Mouse (Mus musculus) urinary bladder, postnatal 10 days (tissue): ENCODE data around the gene Doxl2.
"Not testable (repeated sequence)": the region's sequence is repeated elsewhere in the genome, so short reads cannot be mapped to it uniquely, and the experiment has no call there.

Source experiments
- DNase-seq: peaks from one replicate; pipeline ENCODE4 v3.0.0; 2022; ENCODE audit warnings: low spot score

Doxl2 gene

GRCm38 (mm10) chr6:48974663-48975062 lies at the start of gene Doxl2:
Gene Doxl2, plus strand, starts transcription at chr6:48974963.
- no peak for DNase-seq

- DNase-seq: no peak
These were observed 45.2 kb upstream of the Doxl2 start, which contains the start of gene 1600015I10Rik for GRCm38 (mm10) chr6:48929595-48929994. Gene 1600015I10Rik, plus strand, starts transcription at chr6:48929895.

- no peak for DNase-seq
These were observed 25.2 kb upstream of the Doxl2 start for GRCm38 (mm10) chr6:48949596-48949995.

- DNase-seq: no peak
These were observed 24.1 kb upstream of the Doxl2 start for GRCm38 (mm10) chr6:48950676-48951075.

- DNase-seq: no peak
These were observed 23.1 kb upstream of the Doxl2 start for GRCm38 (mm10) chr6:48951630-48952029.

GRCm38 (mm10) chr6:48953220-48953619 lies 21.5 kb upstream of the Doxl2 start:
- no peak for DNase-seq

- DNase-seq: no peak
These were observed 20.6 kb upstream of the Doxl2 start for GRCm38 (mm10) chr6:48954211-48954610.

GRCm38 (mm10) chr6:48954946-48955345 lies 19.8 kb upstream of the Doxl2 start:
- DNase-seq: no peak

GRCm38 (mm10) chr6:48956785-48957184 lies 18.0 kb upstream of the Doxl2 start:
- DNase-seq: no peak

GRCm38 (mm10) chr6:48958053-48958452 lies 16.7 kb upstream of the Doxl2 start:
- no peak for DNase-seq

- not testable (repeated sequence) for DNase-seq
These were observed 15.6 kb upstream of the Doxl2 start for GRCm38 (mm10) chr6:48959151-48959550.

GRCm38 (mm10) chr6:48966696-48967095 lies 8.1 kb upstream of the Doxl2 start:
- not testable (repeated sequence) for DNase-seq

- DNase-seq: no peak
These were observed 6.9 kb upstream of the Doxl2 start for GRCm38 (mm10) chr6:48967868-48968267.

- no peak for DNase-seq
These were observed 4.9 kb downstream of the Doxl2 start for GRCm38 (mm10) chr6:48979616-48980015.

- DNase-seq: no peak
These were observed 7.5 kb downstream of the Doxl2 start for GRCm38 (mm10) chr6:48982305-48982704.

GRCm38 (mm10) chr6:48986444-48986990 lies 11.8 kb downstream of the Doxl2 start, which contains the start of gene Svs1:
Gene Svs1, plus strand, starts transcription at chr6:48986861.
- no peak for DNase-seq

- no peak for DNase-seq
These were observed 15.2 kb downstream of the Doxl2 start for GRCm38 (mm10) chr6:48989971-48990370.

- no peak for DNase-seq
These were observed 17.2 kb downstream of the Doxl2 start for GRCm38 (mm10) chr6:48991991-48992390.

GRCm38 (mm10) chr6:48998186-48998585 lies 23.4 kb downstream of the Doxl2 start:
- no peak for DNase-seq

- no peak for DNase-seq
These were observed 24.0 kb downstream of the Doxl2 start for GRCm38 (mm10) chr6:48998796-48999195.

- DNase-seq: no peak
These were observed 28.6 kb downstream of the Doxl2 start for GRCm38 (mm10) chr6:49003381-49003780.

- no peak for DNase-seq
These were observed 33.2 kb downstream of the Doxl2 start for GRCm38 (mm10) chr6:49007981-49008380.

GRCm38 (mm10) chr6:49008420-49009160 lies 33.8 kb downstream of the Doxl2 start:
- DNase-seq: no peak

GRCm38 (mm10) chr6:49009161-49009555 lies 34.4 kb downstream of the Doxl2 start:
- DNase-seq: no peak
